Mouse (Mus musculus): Measurements from ENCODE around the gene Lrmda. TPM values are rescaled to one million over a fixed set of nuclear protein-coding genes. Genes with fewer than 3 reads are reported as not detected.

Gene Lrmda
- polyA plus RNA-seq, 1 experiment from 2014 or later: 0.23 TPM

GRCm38 (mm10) chr14:22695448-22695847 is 675.9 kb downstream of the Lrmda start:
- 68% methylated on average over 6 of the region's 6 CpGs for WGBS (ENCODE audit: insufficient replicate concordance)
- no peak overlapping the region for H3K9ac ChIP-seq
- ATAC-seq: no peak
- no peaks in the 10 kb centered on the region for H3K27me3 ChIP-seq (replicated peaks)
- no peaks in the 10 kb centered on the region for H3K4me1 ChIP-seq
- no peak overlapping the region for H3K27ac ChIP-seq
- H3K36me3 ChIP-seq: no peaks in the 10 kb centered on the region
- H3K4me3 ChIP-seq: no peak overlapping the region
- H3K4me2 ChIP-seq: no peak overlapping the region
- H3K9me3 ChIP-seq (replicated peaks): no peaks in the 10 kb centered on the region

DNA sequence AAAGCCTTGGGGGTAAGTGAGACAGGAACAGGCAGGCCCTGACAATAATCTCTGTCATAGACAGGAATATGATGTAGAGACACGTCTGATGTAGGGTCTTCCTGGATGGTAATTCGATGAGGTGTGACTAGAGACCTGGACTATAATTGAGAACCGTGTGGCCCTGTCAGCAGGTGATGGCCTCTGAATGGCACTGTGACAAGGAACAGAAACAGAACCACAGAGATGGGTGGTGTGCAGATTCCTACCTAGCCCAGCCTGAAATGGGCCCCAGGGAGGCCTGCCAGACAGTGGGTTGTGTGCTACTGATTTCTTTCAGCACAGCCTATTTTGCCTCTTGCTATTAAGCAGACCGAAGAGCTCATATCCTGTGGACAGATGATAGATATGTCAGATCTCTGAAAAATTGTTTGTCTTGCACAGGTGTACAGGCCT is 676.4 kb downstream of the Lrmda start:
- Histone ChIP-seq H3K4me3 (no peak overlapping the region), H3K4me1 (no peaks in the 10 kb centered on the region), H3K4me2 (no peak overlapping the region), H3K9ac (no peak overlapping the region), H3K27me3 (replicated peaks) (no peaks in the 10 kb centered on the region), H3K36me3 (no peaks in the 10 kb centered on the region), H3K9me3 (replicated peaks) (no peaks in the 10 kb centered on the region), H3K27ac (no peak overlapping the region)
- 61% methylated on average over 4 of the region's 4 CpGs for WGBS (ENCODE audit: insufficient replicate concordance)
- ATAC-seq: no peak

- Histone ChIP-seq H3K27me3 (replicated peaks) (no peaks in the 10 kb centered on the region), H3K4me3 (no peak overlapping the region), H3K27ac (no peak overlapping the region), H3K4me1 (no peaks in the 10 kb centered on the region), H3K4me2 (no peak overlapping the region), H3K9me3 (replicated peaks) (no peaks in the 10 kb centered on the region), H3K9ac (no peak overlapping the region), H3K36me3 (no peaks in the 10 kb centered on the region)
- no peak for ATAC-seq
- 76% methylated on average over 1 of the region's 1 CpGs for WGBS (ENCODE audit: insufficient replicate concordance)
These were observed 680.7 kb downstream of the Lrmda start for GRCm38 (mm10) chr14:22700236-22700635.

GRCm38 (mm10) chr14:22700690-22701089 is 681.2 kb downstream of the Lrmda start:
- Histone ChIP-seq H3K4me1 (no peaks in the 10 kb centered on the region), H3K4me2 (no peak overlapping the region), H3K9me3 (replicated peaks) (no peaks in the 10 kb centered on the region), H3K36me3 (no peaks in the 10 kb centered on the region), H3K27ac (no peak overlapping the region), H3K9ac (no peak overlapping the region), H3K4me3 (no peak overlapping the region), H3K27me3 (replicated peaks) (no peaks in the 10 kb centered on the region)
- ATAC-seq: no peak
- 63% methylated on average over 2 of the region's 2 CpGs for WGBS (ENCODE audit: insufficient replicate concordance)

DNA sequence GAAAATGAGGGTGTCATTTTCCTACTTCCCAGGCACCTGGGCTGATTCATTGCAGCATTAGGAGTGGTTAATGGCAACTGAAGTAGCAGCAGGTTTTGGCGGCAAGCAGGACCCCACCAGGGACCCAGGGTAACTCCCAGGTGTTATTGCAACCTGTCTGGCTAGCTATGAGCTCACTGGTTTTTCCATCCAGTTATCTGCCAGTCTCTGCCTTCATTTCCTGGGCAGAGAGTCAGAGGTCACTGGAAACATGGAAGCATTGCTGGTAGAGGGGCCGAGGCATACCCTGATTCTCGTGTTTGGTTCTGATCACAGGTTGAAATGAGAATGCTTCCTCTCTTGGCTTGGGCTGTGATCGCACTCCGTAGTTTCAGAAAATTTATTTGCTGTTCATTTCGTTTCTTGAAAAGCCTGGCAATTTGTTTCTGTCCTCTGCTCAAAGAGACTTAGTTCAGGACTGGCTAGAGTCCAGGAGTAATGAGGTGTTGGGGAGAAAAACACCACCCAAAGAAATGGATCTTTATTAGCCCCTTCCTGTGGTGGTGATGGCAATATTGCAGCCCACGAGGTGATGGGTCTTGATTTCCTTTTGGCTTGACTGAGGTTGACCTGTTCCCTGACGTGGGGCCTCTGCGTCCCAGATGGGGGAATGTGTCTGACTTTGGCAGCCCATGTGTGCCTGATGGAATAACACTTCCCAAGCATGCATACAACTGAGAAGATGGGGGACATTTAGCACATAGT is 688.6 kb downstream of the Lrmda start:
- Histone ChIP-seq H3K36me3 (no peaks in the 10 kb centered on the region), H3K27me3 (replicated peaks) (no peaks in the 10 kb centered on the region), H3K4me1 (peaks cover 10% of the 10 kb centered on the region; the same call in 1 of the 2 replicates), H3K9me3 (replicated peaks) (no peaks in the 10 kb centered on the region), H3K9ac (no peak overlapping the region), H3K4me3 (no peak overlapping the region), H3K4me2 (no peak overlapping the region), H3K27ac (no peak overlapping the region)
- 62% methylated on average over 9 of the region's 9 CpGs for WGBS (ENCODE audit: insufficient replicate concordance)
- no peak for ATAC-seq

DNA sequence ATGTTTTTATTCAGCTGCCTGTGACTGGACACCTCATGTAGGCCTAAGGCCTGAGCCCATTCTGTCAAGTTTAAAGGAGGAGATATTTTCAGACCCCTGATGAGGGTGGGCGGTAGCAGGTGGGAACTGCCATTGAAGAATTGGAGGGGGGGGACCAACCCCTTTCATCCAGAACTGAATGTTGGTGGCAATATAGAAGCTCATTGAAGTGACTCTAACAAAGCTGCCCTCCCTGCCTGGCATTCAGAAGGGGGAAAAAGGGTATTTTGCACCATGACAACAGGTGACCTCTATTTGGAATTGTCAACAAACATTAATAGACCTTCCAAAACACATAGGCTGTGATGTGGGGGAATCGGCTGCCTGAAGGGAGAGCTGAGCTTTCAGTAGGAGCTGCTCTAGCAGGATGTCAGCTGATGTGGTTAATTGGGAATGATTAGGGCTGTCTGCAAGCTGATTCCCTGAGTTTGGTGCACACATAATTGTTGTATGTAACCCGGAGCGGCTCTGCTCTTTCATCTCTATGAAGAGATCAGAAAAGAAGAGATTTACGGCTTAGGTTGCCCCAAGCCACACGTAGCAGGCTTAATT is 690.7 kb downstream of the Lrmda start:
- H3K4me3 ChIP-seq: no peak overlapping the region
- no peak for ATAC-seq
- no peak overlapping the region for H3K27ac ChIP-seq
- no peaks in the 10 kb centered on the region for H3K27me3 ChIP-seq (replicated peaks)
- peaks cover 10% of the 10 kb centered on the region; the same call in 1 of the 2 replicates for H3K4me1 ChIP-seq
- WGBS (ENCODE audit: insufficient replicate concordance): 60% methylated on average over 6 of the region's 6 CpGs
- no peak overlapping the region for H3K4me2 ChIP-seq
- H3K36me3 ChIP-seq: no peaks in the 10 kb centered on the region
- H3K9ac ChIP-seq: no peak overlapping the region
- no peaks in the 10 kb centered on the region for H3K9me3 ChIP-seq (replicated peaks)

GRCm38 (mm10) chr14:22712388-22712787 is 692.9 kb downstream of the Lrmda start:
- no peak overlapping the region for H3K9ac ChIP-seq
- H3K4me2 ChIP-seq: no peak overlapping the region
- H3K4me1 ChIP-seq: peaks cover 21% of the 10 kb centered on the region
- H3K27ac ChIP-seq: no peak overlapping the region
- ATAC-seq: no peak
- H3K36me3 ChIP-seq: no peaks in the 10 kb centered on the region
- no peak overlapping the region for H3K4me3 ChIP-seq
- no peaks in the 10 kb centered on the region for H3K27me3 ChIP-seq (replicated peaks)
- no peaks in the 10 kb centered on the region for H3K9me3 ChIP-seq (replicated peaks)

DNA sequence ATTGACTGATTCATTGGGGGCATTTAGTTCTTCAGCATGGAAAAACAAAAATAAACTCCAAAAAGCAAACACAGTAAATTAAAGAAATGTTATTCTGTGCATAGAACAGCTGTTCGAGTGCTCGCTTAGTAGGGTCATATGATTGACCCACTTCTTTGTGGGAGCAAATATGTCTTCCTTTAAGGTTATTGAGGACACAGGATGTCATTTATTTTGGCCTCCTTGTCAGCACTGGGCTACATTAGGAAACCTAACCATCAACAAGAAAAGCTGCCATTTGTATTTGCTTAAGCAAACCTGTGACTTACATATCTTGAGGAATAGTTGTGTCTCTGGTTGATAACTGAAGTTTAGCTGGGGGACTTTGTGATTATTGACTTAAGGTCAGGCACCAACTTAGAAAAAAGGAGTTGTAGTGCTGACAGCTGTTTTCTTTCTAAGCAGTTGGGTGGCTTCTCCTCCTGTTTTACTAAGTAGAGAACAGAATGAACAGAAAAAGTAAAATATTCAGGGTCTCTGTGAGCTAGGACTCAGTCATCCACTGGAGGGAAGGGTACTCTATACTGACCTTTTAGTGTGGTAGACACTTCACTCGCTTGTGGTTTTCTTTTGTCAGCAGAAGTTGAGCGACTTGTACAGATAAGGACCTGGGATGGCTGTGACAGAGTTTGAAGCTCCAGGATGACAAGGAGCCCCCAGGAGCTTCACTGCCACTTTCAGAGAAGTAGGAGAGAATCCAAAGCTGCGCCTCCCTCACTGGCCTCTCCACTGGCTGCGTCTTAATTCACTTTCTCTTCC is 696.3 kb downstream of the Lrmda start:
- H3K4me2 ChIP-seq: no peak overlapping the region
- peaks cover 24% of the 10 kb centered on the region for H3K4me1 ChIP-seq
- H3K9ac ChIP-seq: no peak overlapping the region
- no peak overlapping the region for H3K27ac ChIP-seq
- H3K36me3 ChIP-seq: no peaks in the 10 kb centered on the region
- 33% methylated on average over 6 of the region's 6 CpGs for WGBS (ENCODE audit: insufficient replicate concordance)
- no peaks in the 10 kb centered on the region for H3K9me3 ChIP-seq (replicated peaks)
- H3K27me3 ChIP-seq (replicated peaks): no peaks in the 10 kb centered on the region
- H3K4me3 ChIP-seq: no peak overlapping the region
- no peak for ATAC-seq

DNA sequence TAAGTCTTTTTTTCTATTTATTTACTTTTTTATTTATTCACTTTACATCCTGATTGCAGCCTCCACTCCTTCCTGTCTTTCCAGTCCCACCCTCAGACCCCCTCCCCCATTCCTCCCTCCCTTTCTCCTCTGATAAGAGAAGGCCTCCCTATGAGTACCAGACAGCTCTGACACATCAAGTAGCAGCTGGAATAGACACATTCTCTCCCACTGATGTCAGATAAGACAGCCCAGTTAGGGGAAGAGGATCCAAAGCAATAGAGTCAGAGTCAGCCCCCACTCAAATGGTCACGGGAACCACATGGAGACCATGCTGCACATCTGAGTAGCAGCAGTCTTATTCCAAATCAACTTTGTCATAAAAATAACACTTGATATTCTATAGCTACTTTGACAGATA is 700.5 kb downstream of the Lrmda start:
- 42% methylated on average over 1 of the region's 1 CpGs for WGBS (ENCODE audit: insufficient replicate concordance)
- H3K27ac ChIP-seq: no peak overlapping the region
- no peak overlapping the region for H3K4me2 ChIP-seq
- no peak overlapping the region for H3K4me3 ChIP-seq
- no peaks in the 10 kb centered on the region for H3K27me3 ChIP-seq (replicated peaks)
- H3K9ac ChIP-seq: no peak overlapping the region
- H3K9me3 ChIP-seq (replicated peaks): no peaks in the 10 kb centered on the region
- peaks cover 15% of the 10 kb centered on the region for H3K4me1 ChIP-seq
- H3K36me3 ChIP-seq: no peaks in the 10 kb centered on the region
- no peak for ATAC-seq

DNA sequence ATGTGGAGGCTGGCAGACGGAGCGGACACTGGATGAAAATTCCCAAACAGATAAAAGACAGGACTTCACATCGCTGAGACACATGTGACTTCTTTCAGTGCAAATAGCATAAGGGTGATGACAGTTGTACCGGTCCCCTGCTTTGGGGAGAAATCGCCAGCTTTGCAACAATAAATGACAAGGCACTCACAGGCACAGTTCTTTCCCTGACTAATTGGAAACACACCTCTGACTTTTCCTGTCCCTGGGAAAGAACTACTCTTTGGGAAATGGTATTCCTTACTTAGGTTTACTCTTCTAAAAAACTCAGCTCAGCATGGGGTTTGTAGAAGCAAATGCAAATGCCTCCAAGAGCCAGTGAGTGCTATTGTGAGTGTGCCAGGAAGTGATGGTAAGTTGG is 702.3 kb downstream of the Lrmda start:
- Histone ChIP-seq H3K27ac (no peak overlapping the region), H3K4me1 (peaks cover 3% of the 10 kb centered on the region; the same call in 1 of the 2 replicates), H3K27me3 (replicated peaks) (no peaks in the 10 kb centered on the region), H3K9me3 (replicated peaks) (no peaks in the 10 kb centered on the region), H3K4me2 (no peak overlapping the region), H3K4me3 (no peak overlapping the region), H3K36me3 (no peaks in the 10 kb centered on the region), H3K9ac (no peak overlapping the region)
- ATAC-seq: no peak
- WGBS (ENCODE audit: insufficient replicate concordance): 54% methylated on average over 5 of the region's 5 CpGs

DNA sequence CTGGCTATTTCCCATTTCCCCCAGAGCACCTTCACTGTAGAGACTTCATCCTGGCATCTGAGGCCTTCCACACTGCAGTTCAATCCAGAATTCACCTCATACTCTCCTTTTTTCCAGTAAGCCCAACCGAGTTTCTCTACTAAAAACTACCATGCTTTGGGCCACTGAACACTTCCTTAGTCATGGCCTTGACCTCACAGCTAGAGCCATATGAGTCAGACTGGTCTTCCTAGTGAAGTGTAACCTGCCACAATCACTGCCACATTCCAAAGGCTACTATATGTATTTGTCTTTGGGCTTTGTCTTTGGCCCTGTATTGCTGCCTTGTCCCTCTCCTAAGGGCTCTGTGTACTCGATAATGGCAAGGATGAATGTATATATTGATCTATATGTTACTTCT is 708.0 kb downstream of the Lrmda start:
- Histone ChIP-seq H3K4me2 (no peak overlapping the region), H3K36me3 (no peaks in the 10 kb centered on the region), H3K4me1 (no peaks in the 10 kb centered on the region), H3K27me3 (replicated peaks) (no peaks in the 10 kb centered on the region), H3K27ac (no peak overlapping the region), H3K9me3 (replicated peaks) (no peaks in the 10 kb centered on the region), H3K4me3 (no peak overlapping the region), H3K9ac (no peak overlapping the region)
- no peak for ATAC-seq
- WGBS (ENCODE audit: insufficient replicate concordance): 54% methylated on average over 2 of the region's 2 CpGs

DNA sequence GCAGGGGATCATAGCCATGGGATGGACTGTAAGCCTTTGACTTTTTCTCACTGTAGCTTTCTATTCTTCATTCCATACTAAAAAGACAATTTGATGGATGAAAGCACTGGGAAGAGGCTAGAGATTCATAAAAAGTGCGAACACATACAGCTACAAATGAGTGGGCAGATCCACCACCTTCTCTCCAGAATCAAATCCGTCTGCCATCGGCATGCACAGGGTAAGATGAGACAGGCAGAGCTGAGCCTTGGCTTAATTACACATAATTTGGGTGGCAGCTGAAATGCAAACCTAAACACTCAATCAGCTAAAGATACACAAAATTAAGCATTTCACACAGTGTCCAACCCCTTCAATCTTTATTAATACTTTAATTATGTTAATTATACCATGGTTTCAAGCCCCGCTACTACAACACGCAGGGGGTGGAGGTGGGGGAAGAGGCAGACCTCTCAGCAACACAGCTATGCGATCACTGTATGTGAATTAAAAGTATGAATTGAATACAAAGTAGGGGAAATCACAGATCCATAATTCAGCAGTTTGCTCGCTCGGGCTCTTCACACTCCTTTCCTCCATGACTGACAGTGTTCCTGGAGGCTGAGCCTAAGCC is 709.2 kb downstream of the Lrmda start:
- H3K9me3 ChIP-seq (replicated peaks): no peaks in the 10 kb centered on the region
- ATAC-seq: no peak
- H3K27me3 ChIP-seq (replicated peaks): no peaks in the 10 kb centered on the region
- H3K9ac ChIP-seq: no peak overlapping the region
- no peak overlapping the region for H3K27ac ChIP-seq
- H3K4me1 ChIP-seq: no peaks in the 10 kb centered on the region
- no peak overlapping the region for H3K4me2 ChIP-seq
- H3K36me3 ChIP-seq: no peaks in the 10 kb centered on the region
- H3K4me3 ChIP-seq: no peak overlapping the region
- 74% methylated on average over 8 of the region's 8 CpGs for WGBS (ENCODE audit: insufficient replicate concordance)
